Mouse (Mus musculus): ENCODE results near the gene Pdlim5. TPM values are rescaled to one million over a fixed set of nuclear protein-coding genes. Genes with fewer than 3 reads are reported as not detected.

Pdlim5 gene
- polyA plus RNA-seq, 1 experiment from 2014 or later = 51.4 TPM

DNA sequence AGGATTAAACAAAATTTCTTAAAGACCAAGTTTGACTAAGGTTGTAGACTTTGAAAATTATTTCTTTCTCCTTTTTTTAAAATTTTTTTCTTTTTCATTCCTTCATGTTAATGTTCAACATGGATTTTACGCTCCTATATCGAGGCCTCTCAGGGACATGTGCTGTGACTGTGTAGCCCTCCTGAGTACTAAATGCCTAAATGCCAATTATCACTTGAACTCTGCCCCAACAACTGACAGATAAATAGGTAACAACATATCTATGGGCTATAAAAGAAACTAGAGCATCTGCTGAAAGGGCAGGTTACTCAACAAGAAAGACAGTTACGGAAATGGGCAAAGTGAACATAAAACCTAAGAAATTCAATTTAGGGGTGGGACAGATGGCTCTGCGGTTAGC is 9.0 kb downstream of the Pdlim5 start:
- Histone ChIP-seq H3K27ac (ENCODE audit: low read depth, low read length) (no peak overlapping the region), H3K27me3 (ENCODE audit: control insufficient read depth, insufficient read depth, low read length) (no peaks in the 10 kb centered on the region), H3K4me2 (replicated peaks; ENCODE audit: low read depth, low read length) (no peak overlapping the region), H3K4me1 (ENCODE audit: control insufficient read depth, insufficient read depth, low read length) (0 out of 2 replicates have a peak, but pooled peaks cover 4% of the 10 kb centered on the region), H3K9me3 (ENCODE audit: control insufficient read depth, low read length) (no peaks in the 10 kb centered on the region), H3K9ac (ENCODE audit: low read depth, low read length) (no peak overlapping the region), H3K36me3 (ENCODE audit: control insufficient read depth, insufficient read depth, low read length) (peaks cover 7% of the 10 kb centered on the region; the same call in 1 of the 2 replicates), H3K4me3 (ENCODE audit: low read length) (no peak overlapping the region)
- ATAC-seq (ENCODE audit: low FRiP score, low TSS enrichment) = no peak
- 77% methylated on average over 4 of the region's 4 CpGs for WGBS

DNA sequence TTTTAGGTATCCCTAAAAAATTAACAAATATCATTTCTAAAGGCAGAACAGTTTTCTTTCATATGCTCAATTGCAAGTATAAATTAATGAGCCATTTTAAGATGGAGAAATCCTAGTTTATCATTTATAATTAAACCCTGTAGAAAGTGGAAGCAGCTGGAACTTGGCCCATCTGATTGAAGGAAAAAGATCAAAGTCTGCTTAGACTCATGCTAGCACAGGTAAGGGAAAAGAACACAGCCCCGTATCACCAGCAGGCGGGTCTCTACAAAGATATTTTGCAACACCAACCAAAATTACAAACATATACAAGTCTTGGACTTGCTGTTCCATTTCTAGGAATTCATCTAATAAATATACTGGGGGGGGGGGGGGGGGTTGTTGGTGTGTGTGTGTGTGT is 9.8 kb downstream of the Pdlim5 start:
- H3K9ac ChIP-seq (ENCODE audit: low read depth, low read length) = no peak overlapping the region
- H3K4me2 ChIP-seq (replicated peaks; ENCODE audit: low read depth, low read length) = no peak overlapping the region
- peaks cover 7% of the 10 kb centered on the region; the same call in 1 of the 2 replicates for H3K36me3 ChIP-seq (ENCODE audit: control insufficient read depth, insufficient read depth, low read length)
- H3K4me1 ChIP-seq (ENCODE audit: control insufficient read depth, insufficient read depth, low read length) = 0 out of 2 replicates have a peak, but pooled peaks cover 4% of the 10 kb centered on the region
- no peaks in the 10 kb centered on the region for H3K27me3 ChIP-seq (ENCODE audit: control insufficient read depth, insufficient read depth, low read length)
- H3K27ac ChIP-seq (ENCODE audit: low read depth, low read length) = no peak overlapping the region
- H3K4me3 ChIP-seq (ENCODE audit: low read length) = no peak overlapping the region
- H3K9me3 ChIP-seq (ENCODE audit: control insufficient read depth, low read length) = no peaks in the 10 kb centered on the region
- 83% methylated on average over 2 of the region's 2 CpGs for whole genome bisulfite sequencing
- ATAC-seq (ENCODE audit: low FRiP score, low TSS enrichment) = no peak

DNA sequence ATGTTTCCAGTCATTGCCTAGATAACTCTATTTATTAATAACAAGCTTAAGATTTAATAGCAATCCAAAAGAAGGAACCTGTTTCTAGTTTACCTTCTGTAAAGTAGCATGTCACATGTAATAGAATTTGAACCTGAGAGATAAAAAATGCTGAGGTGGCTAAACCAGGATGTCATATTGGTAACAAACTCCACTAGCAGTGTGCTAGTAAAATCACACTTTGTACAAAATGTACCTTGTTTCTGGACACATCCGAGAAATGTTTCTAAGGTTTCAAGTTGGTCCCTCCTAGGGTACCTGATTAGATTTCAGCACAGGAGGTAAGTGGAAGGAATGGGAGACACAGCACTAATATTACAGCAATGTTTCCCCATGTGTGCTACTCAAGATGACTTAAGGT is 18.9 kb downstream of the Pdlim5 start:
- Histone ChIP-seq H3K9ac (ENCODE audit: low read depth, low read length) (no peak overlapping the region), H3K4me2 (replicated peaks; ENCODE audit: low read depth, low read length) (no peak overlapping the region), H3K27me3 (ENCODE audit: control insufficient read depth, insufficient read depth, low read length) (no peaks in the 10 kb centered on the region), H3K4me1 (ENCODE audit: control insufficient read depth, insufficient read depth, low read length) (no peaks in the 10 kb centered on the region), H3K9me3 (ENCODE audit: control insufficient read depth, low read length) (peaks cover 3% of the 10 kb centered on the region; the same call in 1 of the 2 replicates), H3K27ac (ENCODE audit: low read depth, low read length) (no peak overlapping the region), H3K36me3 (ENCODE audit: control insufficient read depth, insufficient read depth, low read length) (no peaks in the 10 kb centered on the region), H3K4me3 (ENCODE audit: low read length) (no peak overlapping the region)
- ATAC-seq (ENCODE audit: low FRiP score, low TSS enrichment) = no peak
- WGBS = 75% methylated on average over 1 of the region's 1 CpGs

DNA sequence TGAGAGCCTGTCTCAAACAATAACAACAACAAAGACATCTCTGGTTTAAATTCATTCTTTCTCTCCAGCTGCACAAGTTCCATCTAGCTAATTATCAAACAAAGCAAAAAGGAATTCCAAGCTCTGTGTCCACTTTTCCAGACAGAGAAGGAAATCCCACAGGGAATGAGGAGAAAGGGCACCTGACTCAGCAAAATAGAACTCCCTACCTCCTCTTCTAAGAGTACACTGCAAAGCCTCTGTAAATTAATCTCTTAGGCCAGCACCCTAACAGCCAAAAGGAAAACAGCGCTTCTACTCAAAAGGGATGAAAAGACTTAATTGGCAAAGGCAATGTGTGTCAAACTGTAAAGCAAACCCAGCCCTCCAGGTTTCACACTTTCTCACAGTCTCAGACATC is 20.4 kb downstream of the Pdlim5 start:
- Histone ChIP-seq H3K4me3 (ENCODE audit: low read length) (no peak overlapping the region), H3K9ac (ENCODE audit: low read depth, low read length) (no peak overlapping the region), H3K36me3 (ENCODE audit: control insufficient read depth, insufficient read depth, low read length) (no peaks in the 10 kb centered on the region), H3K4me1 (ENCODE audit: control insufficient read depth, insufficient read depth, low read length) (no peaks in the 10 kb centered on the region), H3K9me3 (ENCODE audit: control insufficient read depth, low read length) (peaks cover 3% of the 10 kb centered on the region; the same call in 1 of the 2 replicates), H3K27me3 (ENCODE audit: control insufficient read depth, insufficient read depth, low read length) (no peaks in the 10 kb centered on the region), H3K27ac (ENCODE audit: low read depth, low read length) (no peak overlapping the region), H3K4me2 (replicated peaks; ENCODE audit: low read depth, low read length) (no peak overlapping the region)
- WGBS = 34% methylated on average over 1 of the region's 1 CpGs
- no peak for ATAC-seq (ENCODE audit: low FRiP score, low TSS enrichment)

DNA sequence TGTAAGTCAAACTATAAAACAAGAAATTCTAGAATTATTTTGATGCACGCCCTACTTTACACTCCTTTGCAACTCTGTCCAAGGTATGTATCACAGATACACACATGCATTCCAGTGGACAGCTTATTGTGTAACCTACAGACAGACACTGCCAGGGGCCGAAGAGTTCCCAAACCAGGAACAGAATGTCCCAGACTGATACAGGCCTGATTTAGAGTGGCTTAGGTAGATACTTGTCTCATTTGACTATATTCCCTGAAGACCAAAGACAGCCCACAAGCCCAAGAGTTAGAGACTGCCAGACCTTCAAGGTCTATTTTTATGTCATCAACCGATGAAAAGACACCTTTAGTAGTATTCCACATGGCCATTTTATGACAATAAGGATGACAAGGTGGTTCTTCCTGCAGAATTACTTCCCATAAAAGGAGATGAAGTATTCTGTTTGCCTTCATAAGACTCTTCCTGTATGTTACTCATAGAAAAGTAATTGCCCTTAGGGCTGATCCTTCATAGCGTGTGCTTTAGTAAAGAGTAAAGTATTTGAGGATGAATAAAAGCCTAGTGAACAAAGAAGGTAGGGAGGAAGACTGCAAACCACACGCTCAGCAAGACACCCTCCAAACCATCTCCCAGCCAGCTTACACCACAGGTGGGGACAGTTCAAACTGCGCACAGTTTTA is 22.9 kb downstream of the Pdlim5 start:
- Histone ChIP-seq H3K9ac (ENCODE audit: low read depth, low read length) (no peak overlapping the region), H3K9me3 (ENCODE audit: control insufficient read depth, low read length) (peaks cover 3% of the 10 kb centered on the region; the same call in 1 of the 2 replicates), H3K27ac (ENCODE audit: low read depth, low read length) (no peak overlapping the region), H3K4me3 (ENCODE audit: low read length) (no peak overlapping the region), H3K4me1 (ENCODE audit: control insufficient read depth, insufficient read depth, low read length) (no peaks in the 10 kb centered on the region), H3K36me3 (ENCODE audit: control insufficient read depth, insufficient read depth, low read length) (no peaks in the 10 kb centered on the region), H3K4me2 (replicated peaks; ENCODE audit: low read depth, low read length) (no peak overlapping the region), H3K27me3 (ENCODE audit: control insufficient read depth, insufficient read depth, low read length) (no peaks in the 10 kb centered on the region)
- 97% methylated on average over 6 of the region's 6 CpGs for WGBS
- no peak for ATAC-seq (ENCODE audit: low FRiP score, low TSS enrichment)

DNA sequence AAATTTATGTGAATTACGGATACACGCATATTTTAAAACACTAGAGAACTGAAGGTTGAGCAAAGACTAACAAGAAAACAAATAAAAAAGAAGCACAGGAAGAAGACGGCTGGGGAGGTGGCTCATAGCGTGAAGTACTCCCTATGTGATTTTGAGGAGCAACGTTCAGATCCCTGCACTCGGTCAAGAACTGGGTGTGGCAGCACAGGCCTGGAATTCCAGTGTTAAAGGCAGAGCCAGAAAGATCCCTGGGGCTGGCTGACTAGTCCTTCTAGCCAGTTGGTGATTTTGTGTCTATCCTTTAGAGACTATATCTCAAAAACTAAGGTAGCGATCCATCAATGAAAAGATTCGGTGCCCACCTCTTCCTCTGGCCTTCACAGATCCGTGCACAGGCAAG is 27.1 kb downstream of the Pdlim5 start:
- ATAC-seq (ENCODE audit: low FRiP score, low TSS enrichment) = no peak
- H3K4me2 ChIP-seq (replicated peaks; ENCODE audit: low read depth, low read length) = no peak overlapping the region
- peaks cover 3% of the 10 kb centered on the region; the same call in 1 of the 2 replicates for H3K9me3 ChIP-seq (ENCODE audit: control insufficient read depth, low read length)
- no peaks in the 10 kb centered on the region for H3K4me1 ChIP-seq (ENCODE audit: control insufficient read depth, insufficient read depth, low read length)
- WGBS = 81% methylated on average over 9 of the region's 9 CpGs
- H3K27me3 ChIP-seq (ENCODE audit: control insufficient read depth, insufficient read depth, low read length) = no peaks in the 10 kb centered on the region
- H3K4me3 ChIP-seq (ENCODE audit: low read length) = no peak overlapping the region
- H3K9ac ChIP-seq (ENCODE audit: low read depth, low read length) = no peak overlapping the region
- no peak overlapping the region for H3K27ac ChIP-seq (ENCODE audit: low read depth, low read length)
- H3K36me3 ChIP-seq (ENCODE audit: control insufficient read depth, insufficient read depth, low read length) = no peaks in the 10 kb centered on the region

DNA sequence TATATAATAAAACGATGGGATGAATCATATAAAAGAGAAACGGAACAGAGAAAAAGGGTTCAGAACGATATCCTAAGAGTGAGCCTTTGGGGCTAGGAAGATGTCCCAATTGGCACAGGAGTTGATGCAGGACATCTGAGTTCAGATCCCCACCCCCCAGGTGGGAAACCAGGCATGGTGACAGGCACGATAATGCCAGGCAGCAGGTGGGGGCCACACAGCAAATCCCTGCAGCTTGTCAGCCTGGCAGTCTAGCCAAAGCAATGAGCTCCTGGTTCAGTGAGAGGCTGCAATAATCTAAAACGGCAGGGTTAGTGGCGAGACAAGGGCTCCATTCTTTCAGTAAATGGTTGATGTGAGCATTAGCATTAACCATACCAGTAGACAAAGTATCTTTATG is 33.4 kb downstream of the Pdlim5 start:
- H3K36me3 ChIP-seq (ENCODE audit: control insufficient read depth, insufficient read depth, low read length) = no peaks in the 10 kb centered on the region
- H3K27ac ChIP-seq (ENCODE audit: low read depth, low read length) = no peak overlapping the region
- no peaks in the 10 kb centered on the region for H3K4me1 ChIP-seq (ENCODE audit: control insufficient read depth, insufficient read depth, low read length)
- 85% methylated on average over 6 of the region's 6 CpGs for WGBS
- H3K9me3 ChIP-seq (ENCODE audit: control insufficient read depth, low read length) = no peaks in the 10 kb centered on the region
- H3K9ac ChIP-seq (ENCODE audit: low read depth, low read length) = no peak overlapping the region
- H3K4me2 ChIP-seq (replicated peaks; ENCODE audit: low read depth, low read length) = no peak overlapping the region
- H3K4me3 ChIP-seq (ENCODE audit: low read length) = no peak overlapping the region
- no peak for ATAC-seq (ENCODE audit: low FRiP score, low TSS enrichment)
- H3K27me3 ChIP-seq (ENCODE audit: control insufficient read depth, insufficient read depth, low read length) = no peaks in the 10 kb centered on the region

DNA sequence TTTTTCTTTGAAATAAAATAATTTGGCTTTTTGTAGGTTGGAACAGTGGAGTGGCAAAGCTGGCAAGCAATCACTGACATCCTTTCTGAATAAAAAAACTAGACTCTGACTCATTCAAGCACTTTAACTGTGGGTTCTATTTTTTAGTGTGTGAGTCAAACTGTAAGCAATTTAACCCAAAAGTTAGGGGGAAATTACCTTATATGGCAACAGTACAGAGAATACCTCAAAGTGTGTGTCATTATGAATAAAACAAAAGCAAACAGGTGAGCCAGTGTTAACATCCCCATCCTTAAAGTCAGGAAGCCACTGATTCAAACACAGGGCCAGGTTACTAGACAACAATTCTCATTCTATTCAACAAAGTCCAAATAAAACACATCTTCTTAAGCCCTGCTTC is 36.5 kb downstream of the Pdlim5 start:
- Histone ChIP-seq H3K36me3 (ENCODE audit: control insufficient read depth, insufficient read depth, low read length) (no peaks in the 10 kb centered on the region), H3K4me2 (replicated peaks; ENCODE audit: low read depth, low read length) (no peak overlapping the region), H3K4me1 (ENCODE audit: control insufficient read depth, insufficient read depth, low read length) (no peaks in the 10 kb centered on the region), H3K9me3 (ENCODE audit: control insufficient read depth, low read length) (no peaks in the 10 kb centered on the region), H3K9ac (ENCODE audit: low read depth, low read length) (no peak overlapping the region), H3K27ac (ENCODE audit: low read depth, low read length) (no peak overlapping the region), H3K4me3 (ENCODE audit: low read length) (no peak overlapping the region), H3K27me3 (ENCODE audit: control insufficient read depth, insufficient read depth, low read length) (no peaks in the 10 kb centered on the region)
- ATAC-seq (ENCODE audit: low FRiP score, low TSS enrichment) = no peak

DNA sequence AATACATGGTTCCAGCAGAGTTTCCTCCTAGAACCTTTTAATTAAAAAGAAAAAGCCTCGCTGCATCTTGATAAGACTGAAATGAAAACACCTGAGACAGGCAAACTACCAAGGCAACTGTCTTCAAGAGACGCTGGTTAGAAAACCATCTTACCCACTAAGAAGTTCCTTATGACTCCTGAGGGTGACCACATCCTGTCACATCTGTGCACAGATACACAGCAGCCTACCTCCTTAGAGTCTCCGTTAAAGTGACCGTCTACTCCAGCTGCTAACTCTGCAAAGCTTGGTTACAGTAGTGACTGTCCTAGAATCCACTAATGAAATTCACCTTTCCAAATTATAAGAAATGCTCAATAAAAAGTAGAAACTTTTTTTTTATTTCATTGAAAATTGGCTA is 38.8 kb downstream of the Pdlim5 start:
- no peak for ATAC-seq (ENCODE audit: low FRiP score, low TSS enrichment)
- no peaks in the 10 kb centered on the region for H3K36me3 ChIP-seq (ENCODE audit: control insufficient read depth, insufficient read depth, low read length)

More for the DNA sequence above, 38.8 kb downstream of the Pdlim5 start:
- no peaks in the 10 kb centered on the region for H3K27me3 ChIP-seq (ENCODE audit: control insufficient read depth, insufficient read depth, low read length)
- H3K4me3 ChIP-seq (ENCODE audit: low read length) = no peak overlapping the region
- H3K27ac ChIP-seq (ENCODE audit: low read depth, low read length) = no peak overlapping the region
- 91% methylated on average over 4 of the region's 4 CpGs for WGBS
- H3K9me3 ChIP-seq (ENCODE audit: control insufficient read depth, low read length) = no peaks in the 10 kb centered on the region
- no peak overlapping the region for H3K4me2 ChIP-seq (replicated peaks; ENCODE audit: low read depth, low read length)
- no peak overlapping the region for H3K9ac ChIP-seq (ENCODE audit: low read depth, low read length)
- no peaks in the 10 kb centered on the region for H3K4me1 ChIP-seq (ENCODE audit: control insufficient read depth, insufficient read depth, low read length)

Data from kidney, embryonic 14.5 days (tissue).